Comparison of ENCODE assay signal across 9 mouse cellular contexts in genomic region chr2:167419204-167419603, GRCm38 (mm10). TPM values are rescaled to one million over a fixed set of nuclear protein-coding genes. Genes with fewer than 3 reads are reported as not detected.
A peak's percentile ranks its signal among the peaks of the same experiment; 100 is the strongest.
DNase-seq lines count a peak whose midpoint lies in the region; ATAC-seq lines count a peak whose summit lies in the region.
"Had no signal": no experiment of that assay in that cellular context is flagged by ENCODE, and none has a peak within 500 bp of the region (broad histone marks: within the 10 kb centered on the region; RNA-seq: fewer than 3 reads in every experiment).

No protein-coding gene starts in this region.

- WGBS in heart, embryonic 11.5 days (ENCODE audit: insufficient replicate concordance): 32% methylated on average over 1 of the region's 1 CpGs

- no peaks in the 10 kb centered on the region for H3K9me3 ChIP-seq in heart, embryonic 11.5 days (replicated peaks; ENCODE audit: control insufficient read depth, low read length)
- H3K9me3 ChIP-seq: lung, embryonic 15.5 days had no signal

- no peak overlapping the region for H3K9ac ChIP-seq in heart, embryonic 11.5 days (ENCODE audit: low read depth, low read length)
- H3K9ac ChIP-seq: lung, embryonic 15.5 days had no signal

- no peak overlapping the region for H3K4me3 ChIP-seq in heart, embryonic 11.5 days (ENCODE audit: low read depth, low read length)
- H3K4me3 ChIP-seq: lung, embryonic 15.5 days had no signal

- DNase-seq in heart, adult 11 months: peak; percentile 94
- peak; percentile 89 for DNase-seq in CD4-positive helper T cell, adult 2 months (ENCODE audit: low read depth, low spot score)
- DNase-seq in brain, adult 2 months (ENCODE audit: low read depth, low spot score): peak; percentile 76
- peak; percentile 49 for DNase-seq in fibroblast of lung, adult 2 months (ENCODE audit: low read depth)
- DNase-seq in kidney, postnatal 25 days: peak; percentile 69 to 88
- DNase-seq in lung, postnatal 25 days (ENCODE audit: low spot score): peak; percentile 78
- DNase-seq in spleen, adult 18-20 months: peak; percentile 56 to 86

- peaks cover 13% of the 10 kb centered on the region for H3K4me1 ChIP-seq in heart, embryonic 11.5 days (ENCODE audit: control insufficient read depth, insufficient read depth, low read length)

- no peaks in the 10 kb centered on the region for H3K27me3 ChIP-seq in heart, embryonic 11.5 days (ENCODE audit: control insufficient read depth, insufficient read depth, low read length)
- H3K27me3 ChIP-seq: lung, embryonic 15.5 days had no signal

- no peak overlapping the region for H3K27ac ChIP-seq in heart, embryonic 11.5 days (ENCODE audit: low read depth, low read length)
- H3K27ac ChIP-seq: lung, embryonic 15.5 days had no signal

- no peak overlapping the region for H3K4me2 ChIP-seq in heart, embryonic 11.5 days
- H3K4me2 ChIP-seq: lung, embryonic 15.5 days had no signal

- ATAC-seq in heart, embryonic 11.5 days (replicated peaks; ENCODE audit: insufficient number of reproducible peaks, low FRiP score, low TSS enrichment): no peak

- H3K36me3 ChIP-seq in heart, embryonic 11.5 days (ENCODE audit: control insufficient read depth, insufficient read depth, low read length): no peaks in the 10 kb centered on the region; the same call in 1 of the 2 replicates

RNA-seq across cellular contexts. Expression of gene Slc9a8, which starts 2.3 kb away (rescaled TPM):
- 19.9 and 21.6 TPM in 2 replicates for polyA plus RNA-seq in heart, embryonic 11.5 days (2014; fragmentation: Nextera tagmentation; extraction: Ambion mirVana)
